Mouse (Mus musculus): ENCODE results near the gene Rpgr.

GRCm38 (mm10) chrX:10117065-10117719 lies 99.5 kb downstream of the Rpgr start, which contains the start of gene Srpx:
- no peak for TF ChIP-seq EP300 (IDR thresholded peaks at IDR 0.05; ENCODE audit: low read depth)
- TF ChIP-seq CTCF (IDR thresholded peaks at IDR 0.05; ENCODE audit: low read depth) = no peak
